Mouse (Mus musculus): ENCODE results near the gene Gm5108. TPM values are rescaled to one million over a fixed set of nuclear protein-coding genes. Genes with fewer than 3 reads are reported as not detected.

Gene Gm5108
- not detected in 2 replicates for polyA plus RNA-seq (2012; rRNA removed)
- not detected in 2 replicates for polyA plus RNA-seq (2014; fragmentation: Nextera tagmentation; extraction: Ambion mirVana)

DNA sequence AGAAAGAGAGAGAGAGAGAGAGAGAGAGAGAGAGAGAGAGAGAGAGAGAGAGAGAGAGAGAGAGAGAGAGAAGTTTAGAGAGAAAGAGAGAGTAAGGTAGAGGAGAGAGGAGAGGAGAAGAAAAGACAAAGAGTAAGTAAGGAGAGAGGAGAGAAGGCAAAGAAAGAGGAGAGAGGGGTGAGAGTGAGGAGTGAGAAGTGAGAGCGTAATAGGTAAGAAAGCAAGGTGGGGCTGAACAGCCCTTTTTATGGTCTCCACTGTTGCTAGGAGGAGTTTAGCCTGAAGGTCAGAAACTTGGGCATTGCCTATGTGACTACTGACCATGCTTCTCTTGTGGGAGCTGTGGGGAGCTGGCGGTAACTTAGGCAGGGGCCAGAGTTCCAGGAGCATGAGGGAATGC, at the start of gene Gm5108:
Gene Gm5108 (plus strand): TSS at position 301 of the 400 bp plus-strand sequence.
- ATAC-seq (ENCODE audit: insufficient read depth): no peak
- H3K36me3 ChIP-seq (replicated peaks; ENCODE audit: control insufficient read depth, insufficient read depth, low read depth): no peaks in the 10 kb centered on the region
- TF ChIP-seq EP300 (IDR thresholded peaks at IDR 0.05; ENCODE audit: low read depth) (no peak), CTCF (IDR thresholded peaks at IDR 0.05; ENCODE audit: low read depth) (no peak)

DNA sequence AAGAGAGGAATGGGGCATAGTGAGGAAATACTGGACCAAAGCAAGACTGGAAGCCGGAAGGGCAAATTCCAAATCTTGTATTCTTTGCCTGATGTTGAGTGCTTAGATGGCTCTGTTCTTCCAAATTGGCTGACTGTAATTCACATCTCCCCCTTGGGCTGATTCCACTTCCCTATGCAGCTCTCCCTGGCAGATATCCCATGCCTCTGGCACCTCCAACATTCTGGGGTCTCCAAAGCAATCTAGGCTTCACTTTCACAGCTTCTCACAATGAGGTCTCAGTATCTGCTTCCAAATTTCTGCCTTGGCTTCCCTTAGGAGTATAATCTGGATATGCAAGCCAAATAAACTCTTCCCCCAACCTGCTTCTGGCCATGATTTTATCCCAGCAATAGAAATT, 42.5 kb upstream of the Gm5108 start:
- Histone ChIP-seq H3K27me3 (ENCODE audit: control insufficient read depth, insufficient read depth, low read length) (no peaks in the 10 kb centered on the region; the same call in 1 of the 2 replicates), H3K4me3 (ENCODE audit: insufficient read depth in 1 of 2, low read depth in 2 of 2, low read length in 2 of 2) (no peak overlapping the region), H3K27ac (no peak overlapping the region), H3K9me3 (ENCODE audit: control insufficient read depth, low read length) (no peaks in the 10 kb centered on the region), H3K4me2 (ENCODE audit: low read depth) (no peak overlapping the region), H3K9ac (replicated peaks) (no peak overlapping the region), H3K36me3 (replicated peaks; ENCODE audit: control insufficient read depth, insufficient read depth, low read depth) (no peaks in the 10 kb centered on the region), H3K4me1 (replicated peaks; ENCODE audit: control insufficient read depth in 2 of 2, insufficient read depth in 2 of 2, low read length in 1 of 2) (peaks cover 0 to 2% of the 10 kb centered on the region in 2 experiments; a peak in 1 of 4 replicates)
- no peak for ATAC-seq (ENCODE audit: insufficient read depth)
- no peak for TF ChIP-seq CTCF (IDR thresholded peaks at IDR 0.05; ENCODE audit: low read depth)
- no peak for TF ChIP-seq EP300 (IDR thresholded peaks at IDR 0.05; ENCODE audit: low read depth)
- DNase-seq (ENCODE audit: low read depth in 3 of 3, low spot score in 3 of 3): no peak
- WGBS (ENCODE audit: insufficient replicate concordance): 71% methylated on average over 1 of the region's 1 CpGs

More for the DNA sequence above, at the start of gene Gm5108:
- Histone ChIP-seq H3K9me3 (ENCODE audit: control insufficient read depth, low read length) (no peaks in the 10 kb centered on the region), H3K4me2 (ENCODE audit: low read depth) (no peak within 1 kb of the TSS), H3K4me3 (ENCODE audit: insufficient read depth in 1 of 2, low read depth in 2 of 2, low read length in 2 of 2) (no peak within 1 kb of the TSS), H3K27me3 (ENCODE audit: control insufficient read depth, insufficient read depth, low read length) (no peaks in the 10 kb centered on the region), H3K4me1 (replicated peaks; ENCODE audit: control insufficient read depth in 2 of 2, insufficient read depth in 2 of 2, low read length in 1 of 2) (peaks cover 0 to 4% of the 10 kb centered on the region in 2 experiments; a peak in 2 of 4 replicates), H3K9ac (replicated peaks) (no peak within 1 kb of the TSS), H3K27ac (no peak within 1 kb of the TSS)
- DNase-seq (ENCODE audit: low read depth in 3 of 3, low spot score in 3 of 3): no peak
- WGBS (ENCODE audit: insufficient replicate concordance): 78% methylated on average over 2 of the region's 2 CpGs

DNA sequence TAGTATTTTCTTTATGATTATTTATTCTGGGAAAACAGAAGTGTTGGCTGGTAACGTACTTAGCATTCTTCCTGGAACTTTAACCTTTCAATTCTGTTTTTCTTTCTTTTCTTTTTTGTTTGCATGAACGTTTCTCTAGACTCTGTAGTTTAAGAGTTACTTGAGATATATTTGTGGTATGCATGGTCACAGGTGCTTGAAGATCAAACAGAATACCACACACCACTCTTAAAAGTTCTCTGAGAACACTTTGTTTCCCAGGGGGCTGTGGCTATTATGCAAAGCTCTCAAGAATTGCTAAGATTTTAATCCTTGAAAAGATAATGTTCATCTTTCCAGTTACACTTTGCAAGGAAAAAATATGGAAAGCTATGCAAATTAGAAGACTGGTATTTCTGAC, 36.9 kb upstream of the Gm5108 start:
- Histone ChIP-seq H3K4me1 (replicated peaks; ENCODE audit: control insufficient read depth in 2 of 2, insufficient read depth in 2 of 2, low read length in 1 of 2) (peaks cover 0 to 2% of the 10 kb centered on the region in 2 experiments; a peak in 1 of 4 replicates), H3K9ac (replicated peaks) (no peak overlapping the region), H3K4me2 (ENCODE audit: low read depth) (no peak overlapping the region), H3K4me3 (ENCODE audit: insufficient read depth in 1 of 2, low read depth in 2 of 2, low read length in 2 of 2) (no peak overlapping the region), H3K27ac (no peak overlapping the region), H3K36me3 (replicated peaks; ENCODE audit: control insufficient read depth, insufficient read depth, low read depth) (no peaks in the 10 kb centered on the region), H3K9me3 (ENCODE audit: control insufficient read depth, low read length) (no peaks in the 10 kb centered on the region), H3K27me3 (ENCODE audit: control insufficient read depth, insufficient read depth, low read length) (no peaks in the 10 kb centered on the region)
- WGBS (ENCODE audit: insufficient replicate concordance): 38% methylated on average over 2 of the region's 2 CpGs
- TF ChIP-seq CTCF (IDR thresholded peaks at IDR 0.05; ENCODE audit: low read depth) (no peak), EP300 (IDR thresholded peaks at IDR 0.05; ENCODE audit: low read depth) (no peak)
- no peak for DNase-seq (ENCODE audit: low read depth in 3 of 3, low spot score in 3 of 3)
- ATAC-seq (ENCODE audit: insufficient read depth): no peak

DNA sequence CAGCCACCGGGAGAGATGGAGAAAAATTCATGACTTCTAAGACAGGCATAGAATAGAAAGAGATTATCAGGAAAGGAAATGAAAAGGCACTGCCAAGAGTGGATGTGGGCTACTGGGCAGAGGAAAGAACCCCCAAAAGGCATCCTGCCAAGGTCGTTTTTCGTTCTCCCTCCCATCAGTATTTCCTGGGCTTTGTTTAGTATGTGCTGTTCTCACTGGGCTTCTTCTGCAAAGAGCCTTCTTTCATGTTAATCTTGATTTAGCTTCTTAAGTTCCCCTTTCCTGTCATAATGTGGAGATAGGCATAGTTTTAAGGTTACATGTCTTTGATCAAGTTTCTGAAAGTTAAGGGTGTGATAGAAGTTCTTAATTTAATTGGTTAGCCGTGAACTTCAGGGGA, 10.9 kb upstream of the Gm5108 start:
- H3K4me1 ChIP-seq (replicated peaks; ENCODE audit: control insufficient read depth in 2 of 2, insufficient read depth in 2 of 2, low read length in 1 of 2): peaks cover 2 to 13% of the 10 kb centered on the region in 2 experiments; a peak in 2 of 4 replicates
- no peaks in the 10 kb centered on the region for H3K9me3 ChIP-seq (ENCODE audit: control insufficient read depth, low read length)
- H3K36me3 ChIP-seq (replicated peaks; ENCODE audit: control insufficient read depth, insufficient read depth, low read depth): no peaks in the 10 kb centered on the region
- no peak overlapping the region for H3K9ac ChIP-seq (replicated peaks)
- no peak overlapping the region for H3K4me2 ChIP-seq (ENCODE audit: low read depth)
- WGBS (ENCODE audit: insufficient replicate concordance): 10% methylated on average over 4 of the region's 4 CpGs
- no peak overlapping the region for H3K4me3 ChIP-seq (ENCODE audit: insufficient read depth in 1 of 2, low read depth in 2 of 2, low read length in 2 of 2)
- no peak for DNase-seq (ENCODE audit: low read depth in 3 of 3, low spot score in 3 of 3)
- H3K27me3 ChIP-seq (ENCODE audit: control insufficient read depth, insufficient read depth, low read length): no peaks in the 10 kb centered on the region
- H3K27ac ChIP-seq: no peak overlapping the region
- TF ChIP-seq EP300 (IDR thresholded peaks at IDR 0.05; ENCODE audit: low read depth): no peak
- no peak for TF ChIP-seq CTCF (IDR thresholded peaks at IDR 0.05; ENCODE audit: low read depth)
- ATAC-seq (ENCODE audit: insufficient read depth): no peak

DNA sequence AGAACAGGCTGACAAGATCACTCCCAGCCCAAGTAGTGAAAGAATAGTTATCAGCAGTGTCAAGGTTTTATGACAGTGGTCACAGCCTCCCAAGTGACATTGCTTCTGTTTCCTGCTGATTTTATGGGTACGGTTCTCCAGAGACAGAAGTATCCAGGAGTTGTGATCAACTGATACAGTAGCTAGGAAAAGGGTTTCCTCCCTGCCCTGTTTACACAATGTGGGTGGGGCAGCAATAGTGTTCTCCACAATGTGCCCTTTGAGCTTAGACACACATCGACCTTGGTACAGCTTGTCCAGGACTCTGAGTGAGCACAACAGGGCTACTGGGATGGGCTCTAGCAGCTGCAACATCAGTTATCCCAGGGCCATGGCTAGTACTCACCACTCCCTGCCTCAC, 9.8 kb upstream of the Gm5108 start:
- 0% methylated on average over 2 of the region's 2 CpGs for WGBS (ENCODE audit: insufficient replicate concordance)
- Histone ChIP-seq H3K4me1 (replicated peaks; ENCODE audit: control insufficient read depth in 2 of 2, insufficient read depth in 2 of 2, low read length in 1 of 2) (peaks cover 2 to 13% of the 10 kb centered on the region in 2 experiments; a peak in 2 of 4 replicates), H3K27me3 (ENCODE audit: control insufficient read depth, insufficient read depth, low read length) (no peaks in the 10 kb centered on the region), H3K27ac (no peak overlapping the region), H3K36me3 (replicated peaks; ENCODE audit: control insufficient read depth, insufficient read depth, low read depth) (no peaks in the 10 kb centered on the region), H3K9ac (replicated peaks) (no peak overlapping the region), H3K9me3 (ENCODE audit: control insufficient read depth, low read length) (no peaks in the 10 kb centered on the region), H3K4me2 (ENCODE audit: low read depth) (no peak overlapping the region), H3K4me3 (ENCODE audit: insufficient read depth in 1 of 2, low read depth in 2 of 2, low read length in 2 of 2) (no peak overlapping the region)
- peak; percentile 62; the same call in 1 of the 2 replicates for ATAC-seq (ENCODE audit: insufficient read depth)
- TF ChIP-seq CTCF (IDR thresholded peaks at IDR 0.05; ENCODE audit: low read depth) (no peak), EP300 (IDR thresholded peaks at IDR 0.05; ENCODE audit: low read depth) (peak; percentile 39; the same call in 1 of the 2 replicates)
- DNase-seq (ENCODE audit: low read depth in 3 of 3, low spot score in 3 of 3): peak in 1 of 3 experiments; percentile 4
